Comparison of ENCODE assay signal across 19 mouse cellular contexts in genomic region chr17:16156596-16156995, GRCm38 (mm10).
DNase-seq lines count a peak whose midpoint lies in the region; ATAC-seq lines count a peak whose summit lies in the region.
"Had no signal": no experiment of that assay in that cellular context is flagged by ENCODE, and none has a peak within 500 bp of the region (broad histone marks: within the 10 kb centered on the region; RNA-seq: fewer than 3 reads in every experiment).

No protein-coding gene starts in this region.

- 0 out of 2 replicates have a peak, but pooled peaks have one; percentile 53 for ATAC-seq in forebrain, embryonic 11.5 days (replicated peaks; ENCODE audit: low FRiP score)
- no peak for ATAC-seq in forebrain, embryonic 15.5 days (replicated peaks)
- ATAC-seq in hindbrain, embryonic 12.5 days (ENCODE audit: low FRiP score): 0 out of 2 replicates have a peak, but pooled peaks have one; percentile 52
- ATAC-seq in hindbrain, embryonic 14.5 days (ENCODE audit: low FRiP score): no peak
- peak; percentile 64 for ATAC-seq in midbrain, embryonic 12.5 days (ENCODE audit: low FRiP score, low read depth)
- no peak for ATAC-seq in midbrain, embryonic 14.5 days (ENCODE audit: low FRiP score, low TSS enrichment)
- ATAC-seq in neural tube, embryonic 15.5 days (ENCODE audit: low FRiP score): peak; percentile 45; the same call in 1 of the 2 replicates
- ATAC-seq: lung, postnatal 0 days had no signal

- H3K9ac ChIP-seq in forebrain, embryonic 11.5 days (ENCODE audit: low read length): no peak overlapping the region
- no peak overlapping the region for H3K9ac ChIP-seq in forebrain, embryonic 15.5 days (replicated peaks)
- H3K9ac ChIP-seq in hindbrain, embryonic 12.5 days: no peak overlapping the region
- H3K9ac ChIP-seq in hindbrain, embryonic 14.5 days: no peak overlapping the region
- no peak overlapping the region for H3K9ac ChIP-seq in midbrain, embryonic 12.5 days (replicated peaks)
- H3K9ac ChIP-seq in midbrain, embryonic 14.5 days (replicated peaks; ENCODE audit: low read length): no peak overlapping the region
- no peak overlapping the region for H3K9ac ChIP-seq in neural tube, embryonic 15.5 days (replicated peaks)

- H3K9me3 ChIP-seq in forebrain, embryonic 11.5 days (ENCODE audit: control insufficient read depth, low read length): no peaks in the 10 kb centered on the region
- no peaks in the 10 kb centered on the region for H3K9me3 ChIP-seq in forebrain, embryonic 15.5 days
- H3K9me3 ChIP-seq in hindbrain, embryonic 12.5 days (replicated peaks): no peaks in the 10 kb centered on the region
- H3K9me3 ChIP-seq in hindbrain, embryonic 14.5 days (ENCODE audit: control insufficient read depth, low read length): no peaks in the 10 kb centered on the region
- no peaks in the 10 kb centered on the region for H3K9me3 ChIP-seq in midbrain, embryonic 12.5 days
- no peaks in the 10 kb centered on the region for H3K9me3 ChIP-seq in midbrain, embryonic 14.5 days (ENCODE audit: control insufficient read depth, low read length)
- H3K9me3 ChIP-seq in neural tube, embryonic 15.5 days (replicated peaks): no peaks in the 10 kb centered on the region

- no peaks in the 10 kb centered on the region for H3K4me1 ChIP-seq in forebrain, embryonic 11.5 days (replicated peaks; ENCODE audit: control insufficient read depth, insufficient read depth, low read length)
- H3K4me1 ChIP-seq in forebrain, embryonic 15.5 days: no peaks in the 10 kb centered on the region
- peaks cover 6% of the 10 kb centered on the region; the same call in 1 of the 2 replicates for H3K4me1 ChIP-seq in hindbrain, embryonic 12.5 days
- H3K4me1 ChIP-seq in hindbrain, embryonic 14.5 days (replicated peaks; ENCODE audit: control insufficient read depth, insufficient read depth, low read length): 0 out of 2 replicates have a peak, but pooled peaks cover 9% of the 10 kb centered on the region
- no peaks in the 10 kb centered on the region for H3K4me1 ChIP-seq in midbrain, embryonic 12.5 days
- H3K4me1 ChIP-seq in midbrain, embryonic 14.5 days (ENCODE audit: control insufficient read depth, insufficient read depth, low read length): no peaks in the 10 kb centered on the region
- H3K4me1 ChIP-seq in neural tube, embryonic 15.5 days: no peaks in the 10 kb centered on the region

- no peak overlapping the region for H3K4me2 ChIP-seq in forebrain, embryonic 11.5 days (ENCODE audit: low read depth, low read length, severe bottlenecking)
- no peak overlapping the region for H3K4me2 ChIP-seq in forebrain, embryonic 15.5 days (replicated peaks)
- H3K4me2 ChIP-seq in hindbrain, embryonic 12.5 days (replicated peaks): no peak overlapping the region
- H3K4me2 ChIP-seq in hindbrain, embryonic 14.5 days (replicated peaks): no peak overlapping the region
- no peak overlapping the region for H3K4me2 ChIP-seq in midbrain, embryonic 12.5 days (replicated peaks)
- H3K4me2 ChIP-seq in midbrain, embryonic 14.5 days (ENCODE audit: low read length): no peak overlapping the region
- H3K4me2 ChIP-seq in neural tube, embryonic 15.5 days: no peak overlapping the region

- 91% methylated on average over 3 of the region's 3 CpGs for WGBS in forebrain, embryonic 11.5 days
- WGBS in forebrain, embryonic 15.5 days: 88% methylated on average over 3 of the region's 3 CpGs
- WGBS in hindbrain, embryonic 12.5 days: 84% methylated on average over 3 of the region's 3 CpGs
- 78% methylated on average over 3 of the region's 3 CpGs for WGBS in hindbrain, embryonic 14.5 days
- 82% methylated on average over 3 of the region's 3 CpGs for WGBS in midbrain, embryonic 12.5 days
- 88% methylated on average over 3 of the region's 3 CpGs for WGBS in midbrain, embryonic 14.5 days
- WGBS in neural tube, embryonic 15.5 days: 84% methylated on average over 3 of the region's 3 CpGs

- no peaks in the 10 kb centered on the region for H3K36me3 ChIP-seq in forebrain, embryonic 11.5 days (ENCODE audit: control insufficient read depth, insufficient read depth, low read length)
- no peaks in the 10 kb centered on the region for H3K36me3 ChIP-seq in forebrain, embryonic 15.5 days
- no peaks in the 10 kb centered on the region for H3K36me3 ChIP-seq in hindbrain, embryonic 12.5 days
- H3K36me3 ChIP-seq in hindbrain, embryonic 14.5 days (replicated peaks; ENCODE audit: control insufficient read depth, insufficient read depth): no peaks in the 10 kb centered on the region
- H3K36me3 ChIP-seq in midbrain, embryonic 12.5 days: no peaks in the 10 kb centered on the region
- H3K36me3 ChIP-seq in midbrain, embryonic 14.5 days (ENCODE audit: control insufficient read depth, insufficient read depth, low read length): no peaks in the 10 kb centered on the region
- H3K36me3 ChIP-seq in neural tube, embryonic 15.5 days: no peaks in the 10 kb centered on the region

- no peak overlapping the region for H3K27ac ChIP-seq in forebrain, embryonic 11.5 days (ENCODE audit: low read depth, low read length)
- H3K27ac ChIP-seq in forebrain, embryonic 15.5 days (replicated peaks): no peak overlapping the region
- H3K27ac ChIP-seq in hindbrain, embryonic 12.5 days: no peak overlapping the region
- no peak overlapping the region for H3K27ac ChIP-seq in hindbrain, embryonic 14.5 days
- H3K27ac ChIP-seq in midbrain, embryonic 12.5 days (replicated peaks): 0 out of 2 replicates have a peak overlapping the region, but pooled peaks have one; percentile 6
- H3K27ac ChIP-seq in midbrain, embryonic 14.5 days (replicated peaks; ENCODE audit: low read depth, low read length): no peak overlapping the region
- no peak overlapping the region for H3K27ac ChIP-seq in neural tube, embryonic 15.5 days (replicated peaks)
- H3K27ac ChIP-seq: macrophage had no signal

- DNase-seq in forebrain, embryonic 11.5 days (ENCODE audit: low spot score): no peak
- DNase-seq in hindbrain, embryonic 14.5 days (ENCODE audit: low spot score): no peak
- no peak for DNase-seq in midbrain, embryonic 14.5 days
- DNase-seq in MN1 (ENCODE audit: low spot score): no peak
- DNase-seq: adrenal gland, postnatal 25 days; cerebellum, adult 8-10 months; gastrocnemius, postnatal 14 days; heart, adult 18-20 months; kidney, adult 2 months; kidney, postnatal 10 days; left cerebral cortex, postnatal 4 days; retina, postnatal 1 day; right cerebral cortex, postnatal 25 days had no signal

- no peaks in the 10 kb centered on the region for H3K27me3 ChIP-seq in forebrain, embryonic 11.5 days (ENCODE audit: control insufficient read depth, insufficient read depth, low read length)
- no peaks in the 10 kb centered on the region for H3K27me3 ChIP-seq in forebrain, embryonic 15.5 days
- H3K27me3 ChIP-seq in hindbrain, embryonic 12.5 days: no peaks in the 10 kb centered on the region
- no peaks in the 10 kb centered on the region for H3K27me3 ChIP-seq in hindbrain, embryonic 14.5 days (ENCODE audit: control insufficient read depth, insufficient read depth, low read length)
- no peaks in the 10 kb centered on the region for H3K27me3 ChIP-seq in midbrain, embryonic 12.5 days
- H3K27me3 ChIP-seq in midbrain, embryonic 14.5 days (ENCODE audit: control insufficient read depth, insufficient read depth, low read length): no peaks in the 10 kb centered on the region
- H3K27me3 ChIP-seq in neural tube, embryonic 15.5 days (replicated peaks): no peaks in the 10 kb centered on the region

- no peak overlapping the region for H3K4me3 ChIP-seq in forebrain, embryonic 11.5 days (ENCODE audit: low read depth, low read length)
- H3K4me3 ChIP-seq in forebrain, embryonic 15.5 days: no peak overlapping the region
- no peak overlapping the region for H3K4me3 ChIP-seq in hindbrain, embryonic 12.5 days
- no peak overlapping the region for H3K4me3 ChIP-seq in hindbrain, embryonic 14.5 days (replicated peaks; ENCODE audit: low read length)
- H3K4me3 ChIP-seq in midbrain, embryonic 12.5 days: no peak overlapping the region
- no peak overlapping the region for H3K4me3 ChIP-seq in midbrain, embryonic 14.5 days (replicated peaks; ENCODE audit: low read depth, low read length)
- no peak overlapping the region for H3K4me3 ChIP-seq in neural tube, embryonic 15.5 days (replicated peaks)

Comparison
In these comparisons a context has a peak if more than half of its experiments do, and no peak if none do; other contexts are left out.
1. ATAC-seq: peak in forebrain, embryonic 11.5 days (single experiment), hindbrain, embryonic 12.5 days (single experiment), midbrain, embryonic 12.5 days (single experiment) and neural tube, embryonic 15.5 days (single experiment); none in forebrain, embryonic 15.5 days (single experiment), hindbrain, embryonic 14.5 days (single experiment) and midbrain, embryonic 14.5 days (single experiment).